Mouse (Mus musculus) testis, adult 2 months (tissue): ENCODE results near the gene Dera.

Experiments used
- CTCF ChIP-seq: fragments of 200-500 bp; IDR thresholded peaks from 2 replicates; pipeline ENCODE4 v1.5.1; 2012; ENCODE audit warnings: low read depth, mild to moderate bottlenecking, inconsistent platforms, low read length, moderate library complexity; ENCODE audit not compliant: control insufficient read depth, insufficient read depth, insufficient replicate concordance
- POLR2A ChIP-seq: fragments of 200-500 bp; IDR thresholded peaks from 2 replicates; pipeline ENCODE4 v1.6.1; 2012; ENCODE audit warnings: low read depth, mild to moderate bottlenecking, inconsistent platforms, low read length, moderate library complexity; ENCODE audit not compliant: control insufficient read depth

- TF ChIP-seq POLR2A (no peak), CTCF (no peak)
Observed at GRCm38 (mm10) chr6:137795494-137795893, 41.1 kb downstream of the Dera start.
